Mouse (Mus musculus) embryonic fibroblast, embryonic 13.5 days (primary cell): Measurements from ENCODE around the gene Hist2h2ac. TPM values are rescaled to one million over a fixed set of nuclear protein-coding genes. Genes with fewer than 3 reads are reported as not detected.
"Not testable (repeated sequence)": the region's sequence is repeated elsewhere in the genome, so short reads cannot be mapped to it uniquely, and the experiment has no call there.

ENCODE experiments used
- H3K27ac ChIP-seq: 2 replicates; pipeline ENCODE4 v1.5.1; 2012; ENCODE audit warnings: low read length, control low read depth, inconsistent platforms; ENCODE audit not compliant: insufficient read depth
- H3K4me1 ChIP-seq: 2 replicates; pipeline ENCODE4 v1.6.1; 2011; ENCODE audit warnings: low read length; ENCODE audit not compliant: control insufficient read depth, insufficient read depth
- H3K4me3 ChIP-seq: 2 replicates; pipeline ENCODE4 v1.5.1; 2011; ENCODE audit warnings: mild to moderate bottlenecking, control low read depth, low read length; ENCODE audit not compliant: insufficient read depth
- CTCF ChIP-seq: IDR thresholded peaks from 2 replicates; pipeline ENCODE4 v1.5.1; 2011; ENCODE audit warnings: mild to moderate bottlenecking, control low read depth, low read length, moderate library complexity, borderline replicate concordance; ENCODE audit not compliant: insufficient read depth
- POLR2A ChIP-seq: IDR thresholded peaks from 2 replicates; pipeline ENCODE4 v1.6.1; 2011; ENCODE audit warnings: low read depth, mild to moderate bottlenecking, control low read depth, low read length, moderate library complexity
- polyA plus RNA-seq: library from polyadenylated mRNA; stranded (reverse); fragments of >200 nt; gene quantifications from 2 replicates; pipeline ENCODE4 v1.2.4, GENCODE M21; 2011; ENCODE audit warnings: low read depth; ENCODE audit not compliant: missing spikeins, insufficient read length

The Hist2h2ac gene
- polyA plus RNA-seq, 1 experiment, result 5.3 TPM

DNA sequence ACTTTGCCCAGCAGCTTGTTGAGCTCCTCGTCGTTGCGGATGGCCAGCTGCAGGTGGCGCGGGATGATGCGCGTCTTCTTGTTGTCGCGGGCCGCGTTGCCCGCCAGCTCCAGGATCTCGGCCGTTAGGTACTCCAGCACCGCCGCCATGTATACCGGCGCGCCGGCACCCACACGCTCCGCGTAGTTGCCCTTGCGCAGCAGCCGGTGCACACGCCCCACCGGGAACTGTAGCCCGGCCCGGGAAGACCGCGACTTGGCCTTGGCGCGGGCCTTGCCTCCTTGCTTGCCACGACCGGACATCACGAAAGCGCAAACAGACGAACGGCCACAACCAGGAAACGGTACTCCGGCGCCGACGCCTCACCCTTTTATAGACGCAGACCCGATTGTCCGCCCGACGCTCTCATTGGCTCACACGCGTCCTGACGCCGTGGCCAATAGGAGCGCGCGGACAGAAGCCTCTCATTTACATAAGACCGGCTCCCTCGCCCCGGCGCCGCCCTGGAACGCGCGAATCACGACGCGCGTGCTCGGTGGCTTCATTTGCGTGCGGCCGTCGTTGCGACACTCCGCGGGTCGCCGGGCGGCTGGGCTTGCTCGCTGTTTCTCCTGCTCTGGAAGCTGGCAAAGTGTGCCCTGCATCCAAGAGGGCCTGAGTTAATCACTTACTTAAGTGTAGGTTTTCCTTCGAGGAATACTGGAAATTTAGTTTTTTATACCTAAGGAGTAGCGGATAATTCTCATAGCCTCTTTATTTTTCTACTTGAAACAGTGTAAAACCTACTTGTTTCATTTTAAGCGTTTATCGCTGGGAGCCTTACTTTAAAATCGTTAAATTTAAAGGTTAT, 19.5 kb upstream of the Hist2h2ac start, which contains the start of gene Hist2h2aa2:
Gene Hist2h2aa2 (minus strand): TSS at position 328 of the 850 bp plus-strand sequence.
- Histone ChIP-seq H3K4me3 (peak within 1 kb of the TSS; percentile 46), H3K27ac (peak within 1 kb of the TSS; percentile 91)
- H3K4me1 ChIP-seq, result not testable (repeated sequence)
- peak; percentile 28 for TF ChIP-seq POLR2A

GRCm38 (mm10) chr3:96238954-96239793, 18.5 kb upstream of the Hist2h2ac start, which contains the start of gene Hist2h3c2:
Gene Hist2h3c2, minus strand, starts transcription at chr3:96239127.
- not testable (repeated sequence) for H3K4me1 ChIP-seq
- peak within 1 kb of the TSS; percentile 91 for H3K27ac ChIP-seq
- H3K4me3 ChIP-seq, result peak within 1 kb of the TSS; percentile 55
- TF ChIP-seq POLR2A, result peak; percentile 60

GRCm38 (mm10) chr3:96237904-96238511, 17.3 kb upstream of the Hist2h2ac start:
- TF ChIP-seq CTCF (no peak), POLR2A (peak; percentile 82)
- Histone ChIP-seq H3K4me1 (peaks cover 3% of the 10 kb centered on the region; the same call in 1 of the 2 replicates), H3K27ac (peak overlapping the region; percentile 83), H3K4me3 (peak overlapping the region; percentile 55)

- H3K4me3 ChIP-seq, result peak overlapping the region; percentile 55
- TF ChIP-seq CTCF, result no peak
- no peak; the same call in 1 of the 2 replicates for TF ChIP-seq POLR2A
- H3K27ac ChIP-seq, result peak overlapping the region; percentile 83
- peaks cover 3% of the 10 kb centered on the region; the same call in 1 of the 2 replicates for H3K4me1 ChIP-seq
These were observed 16.7 kb upstream of the Hist2h2ac start for GRCm38 (mm10) chr3:96237335-96237903.

DNA sequence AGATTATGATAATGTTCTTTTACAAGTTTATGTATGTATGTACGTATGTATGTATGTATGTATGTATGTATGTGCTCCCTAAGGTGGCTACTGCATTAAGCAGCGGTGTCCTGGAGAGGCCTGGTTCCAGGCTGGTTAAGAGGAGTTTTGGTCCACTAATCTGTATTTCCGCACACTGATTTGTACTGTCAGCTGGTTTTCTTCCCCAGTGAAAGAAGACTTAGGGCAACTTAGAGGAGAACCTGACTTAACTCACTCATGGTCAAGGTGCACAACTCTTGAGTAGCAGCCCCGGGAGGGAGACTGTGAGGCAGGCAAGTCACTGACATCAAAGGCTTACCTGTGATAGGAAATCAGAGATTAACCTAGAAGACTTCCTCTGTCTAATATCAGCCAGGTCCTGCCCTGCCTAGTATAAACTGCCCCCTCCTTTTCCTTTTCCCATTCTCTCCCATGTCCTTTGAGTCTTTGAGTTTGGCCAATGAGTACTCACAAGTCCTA, 16.2 kb upstream of the Hist2h2ac start:
- H3K4me1 ChIP-seq, result peaks cover 3% of the 10 kb centered on the region; the same call in 1 of the 2 replicates
- peak overlapping the region; percentile 55 for H3K4me3 ChIP-seq
- TF ChIP-seq POLR2A (no peak), CTCF (no peak)
- H3K27ac ChIP-seq, result no peak overlapping the region

DNA sequence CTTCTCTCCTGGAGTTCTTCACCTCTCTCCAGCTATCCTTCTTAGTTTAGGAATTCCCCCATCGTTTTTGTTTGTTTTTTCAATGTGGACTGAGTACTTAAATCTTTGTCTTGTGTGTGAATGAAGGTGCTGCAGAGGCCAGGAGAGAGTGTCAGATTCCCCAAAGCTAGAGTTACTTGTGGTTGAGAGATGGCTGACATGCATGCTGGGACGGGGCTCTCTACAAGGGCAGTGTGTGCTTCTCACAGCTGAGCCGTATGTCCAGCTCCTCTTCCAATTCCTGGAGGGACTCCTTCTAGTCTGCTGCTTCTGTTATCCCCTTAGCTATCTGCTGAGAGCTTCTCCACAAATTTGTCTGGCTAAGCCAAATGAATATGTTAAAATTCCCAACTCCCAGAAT, 15.2 kb upstream of the Hist2h2ac start:
- H3K27ac ChIP-seq, result no peak overlapping the region
- H3K4me3 ChIP-seq, result no peak overlapping the region
- peaks cover 3% of the 10 kb centered on the region; the same call in 1 of the 2 replicates for H3K4me1 ChIP-seq
- TF ChIP-seq POLR2A (no peak), CTCF (no peak)

DNA sequence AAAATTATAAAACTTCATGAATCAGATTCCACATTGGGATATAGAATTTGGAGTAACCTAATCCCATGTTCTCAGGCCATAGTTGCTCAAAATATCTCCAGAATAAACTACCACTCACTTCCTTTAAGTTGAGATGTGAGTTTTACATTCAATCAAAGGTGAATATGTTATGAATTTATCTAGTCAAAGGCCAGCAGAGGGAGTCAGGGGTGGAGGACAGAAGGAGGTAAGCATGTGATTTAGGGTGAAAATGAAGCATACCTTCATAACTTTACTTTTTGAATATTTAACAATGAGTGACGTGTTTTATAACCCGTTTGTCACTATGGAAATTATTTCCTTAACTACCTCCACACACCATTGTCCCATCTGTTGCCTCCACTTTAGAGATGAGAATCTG, 14.2 kb upstream of the Hist2h2ac start:
- H3K4me1 ChIP-seq, result peaks cover 3% of the 10 kb centered on the region; the same call in 1 of the 2 replicates
- H3K27ac ChIP-seq, result no peak overlapping the region
- TF ChIP-seq CTCF, result no peak
- TF ChIP-seq POLR2A, result no peak

GRCm38 (mm10) chr3:96231758-96232120, 11.1 kb upstream of the Hist2h2ac start:
- TF ChIP-seq POLR2A (no peak), CTCF (no peak)
- H3K4me1 ChIP-seq, result peaks cover 9% of the 10 kb centered on the region
- H3K4me3 ChIP-seq, result no peak overlapping the region
- H3K27ac ChIP-seq, result no peak overlapping the region

More for the DNA sequence above, 14.2 kb upstream of the Hist2h2ac start:
- H3K4me3 ChIP-seq, result no peak overlapping the region

DNA sequence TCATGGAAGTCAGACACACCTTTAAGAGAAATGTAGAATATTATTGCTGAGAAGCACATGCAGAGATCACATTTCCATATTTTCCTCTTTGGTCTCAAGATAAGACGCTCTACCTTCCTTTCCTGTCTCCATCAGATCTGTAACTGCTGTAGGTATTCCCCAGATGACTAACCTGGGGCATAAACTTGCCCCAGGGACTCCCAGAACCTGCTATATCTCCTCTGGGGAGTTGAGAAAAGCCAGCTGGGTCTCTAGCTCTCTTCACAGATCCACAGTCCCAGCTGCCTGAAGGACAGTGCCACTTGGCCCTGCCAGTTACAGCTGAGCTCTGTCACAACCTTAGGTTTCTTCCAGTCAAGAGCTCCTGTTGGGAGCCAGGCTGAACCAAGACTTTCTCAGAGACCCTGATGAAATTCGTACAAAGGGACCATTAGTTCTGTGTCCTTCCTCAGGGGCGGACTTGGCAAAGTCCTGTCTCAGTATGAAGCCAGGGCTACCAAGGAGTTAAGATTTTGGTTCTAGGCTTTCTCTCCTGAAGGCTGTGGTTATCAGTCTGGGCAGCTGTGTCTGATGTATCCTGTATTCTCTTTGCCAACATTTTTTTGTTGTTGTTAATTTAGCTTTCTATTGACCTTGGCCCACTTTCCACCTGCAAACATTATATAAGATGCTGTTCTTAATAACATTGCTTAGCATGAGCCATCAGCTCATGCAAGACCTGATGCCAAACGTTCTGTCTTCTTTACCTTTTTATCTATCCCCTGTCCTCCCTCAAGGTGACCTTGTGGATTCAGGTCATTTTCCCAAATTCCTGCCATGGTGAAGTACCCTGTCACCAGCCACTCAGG, 10.5 kb upstream of the Hist2h2ac start:
- peaks cover 8% of the 10 kb centered on the region for H3K4me1 ChIP-seq
- no peak overlapping the region for H3K4me3 ChIP-seq
- TF ChIP-seq POLR2A (no peak), CTCF (no peak)
- H3K27ac ChIP-seq, result no peak overlapping the region
